Mouse (Mus musculus) splenic B cell, adult 2 months (primary cell): Measurements from ENCODE around the gene Col23a1.

Experiments used
- DNase-seq: peaks from one replicate; pipeline ENCODE4 v3.0.0-alpha.2; 2011; ENCODE audit warnings: low read depth, low spot score
- H3K27me3 ChIP-seq: 2 replicates; pipeline ENCODE4 v1.6.1; 2012; ENCODE audit warnings: mild to moderate bottlenecking, low read length, moderate library complexity, mixed read lengths; ENCODE audit not compliant: control insufficient read depth, poor library complexity, insufficient read depth, severe bottlenecking
- H3K36me3 ChIP-seq: 2 replicates; pipeline ENCODE4 v1.6.1; 2012; ENCODE audit warnings: mild to moderate bottlenecking, low read length, moderate library complexity, mixed read lengths; ENCODE audit not compliant: control insufficient read depth, poor library complexity, insufficient read depth, severe bottlenecking

Gene Col23a1

DNA sequence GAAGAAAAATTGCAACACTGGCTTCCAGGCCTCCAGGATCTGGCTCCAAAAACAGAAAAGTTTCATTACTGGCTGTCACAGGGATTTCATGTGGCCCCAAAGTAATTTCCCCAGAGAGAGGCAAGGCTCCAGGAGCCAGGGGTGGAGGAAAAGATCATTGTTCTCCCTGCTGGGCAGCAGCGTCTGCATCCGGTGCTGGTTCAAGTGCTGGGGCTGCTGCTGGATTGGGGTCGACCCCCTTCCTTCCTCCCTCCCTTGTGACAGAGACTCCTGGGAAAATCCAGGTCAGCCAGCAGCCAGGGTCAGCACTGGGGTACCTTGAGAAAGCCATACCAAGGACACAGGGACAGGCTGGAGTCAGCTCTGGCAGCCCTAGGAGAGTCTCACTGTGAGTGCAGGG, 129.1 kb downstream of the Col23a1 start:
- no peaks in the 10 kb centered on the region for H3K36me3 ChIP-seq
- no peak for DNase-seq
- H3K27me3 ChIP-seq: no peaks in the 10 kb centered on the region

DNA sequence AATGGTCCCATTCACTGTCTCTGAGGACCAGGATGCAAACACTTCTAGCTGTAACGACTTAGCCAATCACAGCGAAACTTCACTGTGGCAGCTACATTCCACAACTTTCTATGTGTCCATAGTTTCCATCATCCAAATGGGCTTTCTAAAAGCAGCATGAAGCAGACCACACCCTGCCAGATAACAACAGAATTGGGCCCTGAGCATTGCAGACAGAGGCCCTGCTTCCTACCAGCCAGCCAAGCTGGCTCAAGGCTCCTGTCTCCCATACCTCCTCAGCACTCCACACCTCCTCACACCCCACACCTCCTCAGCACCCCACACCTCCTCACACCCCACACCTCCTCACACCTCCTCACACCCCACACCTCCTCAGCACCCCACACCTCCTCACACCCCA, 132.2 kb downstream of the Col23a1 start:
- no peak for DNase-seq
- Histone ChIP-seq H3K27me3 (no peaks in the 10 kb centered on the region), H3K36me3 (no peaks in the 10 kb centered on the region)

DNA sequence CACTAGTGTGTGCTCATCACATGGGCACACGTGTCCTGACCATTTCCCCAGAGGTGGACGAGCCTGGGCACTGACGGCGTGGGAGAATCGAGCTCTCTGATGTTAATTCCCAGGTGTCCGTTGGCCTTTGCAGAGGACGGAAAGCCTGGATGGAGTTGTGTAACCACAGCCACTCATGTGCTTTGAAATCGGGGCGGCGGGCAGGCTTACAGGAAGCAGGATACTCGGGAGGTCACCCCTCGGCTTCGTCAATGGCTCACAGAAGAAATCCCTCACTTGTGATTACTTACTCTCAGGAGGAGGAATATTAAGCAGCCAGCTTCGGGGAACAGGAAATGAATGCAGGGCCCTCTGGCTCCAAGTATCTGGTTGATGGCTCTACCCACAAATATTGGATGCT, 133.0 kb downstream of the Col23a1 start:
- no peaks in the 10 kb centered on the region for H3K36me3 ChIP-seq
- no peak for DNase-seq
- H3K27me3 ChIP-seq: no peaks in the 10 kb centered on the region

DNA sequence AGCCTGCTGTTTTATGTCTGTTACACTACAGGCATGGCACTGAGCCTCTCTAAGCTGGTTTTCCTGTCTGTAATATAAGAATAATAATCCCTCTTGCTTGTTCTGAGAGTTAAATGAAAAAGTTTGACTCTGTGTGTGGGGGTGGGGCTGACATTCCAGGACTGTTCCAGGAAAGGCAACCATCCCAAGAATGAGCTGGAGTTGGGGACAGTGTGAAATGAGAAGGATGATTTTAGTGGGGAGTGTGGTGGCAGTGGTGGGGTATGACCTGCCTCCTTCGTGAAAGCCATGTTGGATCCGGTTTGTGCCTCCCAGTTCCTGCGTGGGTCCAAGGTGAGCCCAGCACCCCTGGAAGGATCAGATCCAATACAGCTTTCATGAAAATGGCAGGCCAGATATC, 136.4 kb downstream of the Col23a1 start:
- H3K36me3 ChIP-seq: no peaks in the 10 kb centered on the region
- no peak for DNase-seq
- no peaks in the 10 kb centered on the region for H3K27me3 ChIP-seq

DNA sequence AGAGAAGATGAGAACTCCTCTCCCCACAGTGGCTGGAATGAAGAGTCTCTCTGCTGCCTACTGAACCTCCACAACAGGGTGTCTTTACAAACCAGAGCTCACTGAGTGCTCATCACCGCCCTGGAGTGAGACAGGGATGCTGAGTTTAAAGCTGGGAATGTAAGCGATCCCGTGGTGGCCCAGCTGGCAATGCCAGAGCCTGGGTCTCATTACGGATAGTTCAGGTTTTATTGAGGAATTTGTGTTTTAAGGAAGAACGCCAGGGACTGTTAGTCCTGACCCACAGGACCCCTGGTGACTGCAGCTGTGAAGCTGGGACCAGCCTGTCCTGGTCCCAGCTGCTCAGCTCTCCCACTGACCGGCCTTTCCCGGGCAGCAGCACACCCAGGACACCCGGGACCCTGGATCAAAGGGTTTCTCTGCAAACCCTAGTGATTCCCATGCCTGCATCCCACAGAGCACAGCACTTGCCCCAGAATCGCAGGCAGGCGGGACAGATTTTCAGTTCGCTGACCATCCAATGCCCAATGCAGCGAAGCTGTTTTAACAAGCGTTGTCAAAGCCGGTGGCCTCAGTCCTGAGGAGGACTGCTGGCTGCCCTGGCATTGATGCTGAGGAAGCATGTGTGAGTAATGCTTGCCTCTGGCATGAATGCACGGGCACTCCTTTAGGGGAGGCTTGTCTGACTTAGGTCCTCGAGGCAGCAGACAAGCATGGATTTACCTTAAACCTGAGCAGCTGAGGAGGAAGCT, 139.9 kb downstream of the Col23a1 start:
- Histone ChIP-seq H3K27me3 (no peaks in the 10 kb centered on the region), H3K36me3 (no peaks in the 10 kb centered on the region)
- no peak for DNase-seq

DNA sequence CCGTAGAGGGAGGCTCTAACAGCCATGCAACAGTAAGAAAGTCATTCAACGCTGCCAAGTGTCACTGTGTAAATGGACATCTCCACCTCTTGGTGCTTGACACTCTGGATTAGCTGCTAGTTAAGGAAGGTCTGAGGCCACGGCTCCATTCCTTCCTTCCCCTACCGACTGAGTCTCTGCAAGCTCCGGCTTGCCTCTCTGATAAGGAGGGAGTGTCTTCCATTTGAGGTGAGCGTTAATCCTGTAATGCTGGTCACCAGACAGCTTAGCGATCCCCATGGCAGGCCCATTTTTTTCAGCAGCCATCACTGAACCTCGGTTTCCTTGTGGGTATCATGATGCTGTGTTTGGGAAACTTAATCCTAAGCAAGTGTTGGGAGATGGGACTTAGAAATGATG, 140.5 kb downstream of the Col23a1 start:
- Histone ChIP-seq H3K36me3 (no peaks in the 10 kb centered on the region), H3K27me3 (no peaks in the 10 kb centered on the region)
- DNase-seq: no peak

DNA sequence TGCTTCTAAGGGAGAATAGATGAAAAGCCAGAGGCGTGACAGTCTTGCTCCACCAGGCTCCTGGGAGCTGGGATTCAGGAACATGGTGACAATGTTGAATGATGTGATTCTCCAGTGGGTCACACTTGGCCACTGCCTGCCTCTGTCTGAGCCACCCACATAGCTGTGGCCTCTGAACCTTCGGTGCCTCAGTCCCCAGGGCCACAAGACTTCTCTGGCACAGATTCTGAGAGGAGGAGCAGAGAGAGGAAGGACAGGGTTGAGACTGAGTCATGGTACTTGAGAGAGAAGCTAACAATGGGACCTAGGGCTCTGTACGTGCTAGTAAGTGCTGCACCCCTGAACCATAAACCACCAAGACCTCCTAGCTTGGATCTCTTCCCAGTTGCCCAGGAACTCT, 141.6 kb downstream of the Col23a1 start:
- no peak for DNase-seq
- no peaks in the 10 kb centered on the region for H3K27me3 ChIP-seq
- no peaks in the 10 kb centered on the region for H3K36me3 ChIP-seq

DNA sequence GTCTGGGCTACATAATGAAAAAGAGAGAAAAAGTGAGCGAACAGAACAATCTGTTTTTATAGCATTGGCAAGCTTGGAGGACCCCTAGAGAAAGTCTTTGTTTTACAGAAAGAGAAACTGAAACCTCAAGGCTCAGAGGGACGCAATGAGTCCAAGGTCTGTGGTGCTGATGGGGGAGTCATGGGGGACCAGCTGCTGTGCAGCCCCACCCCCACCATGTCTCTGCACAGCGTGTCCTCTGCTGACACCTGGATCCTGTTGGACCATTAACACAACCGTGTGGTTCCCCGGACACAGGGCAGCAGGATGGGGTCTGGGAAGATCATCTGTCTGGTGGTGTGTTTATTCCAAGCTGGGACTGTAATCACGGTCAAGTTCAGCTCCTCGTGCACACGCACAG, 142.2 kb downstream of the Col23a1 start:
- no peaks in the 10 kb centered on the region for H3K36me3 ChIP-seq

DNA sequence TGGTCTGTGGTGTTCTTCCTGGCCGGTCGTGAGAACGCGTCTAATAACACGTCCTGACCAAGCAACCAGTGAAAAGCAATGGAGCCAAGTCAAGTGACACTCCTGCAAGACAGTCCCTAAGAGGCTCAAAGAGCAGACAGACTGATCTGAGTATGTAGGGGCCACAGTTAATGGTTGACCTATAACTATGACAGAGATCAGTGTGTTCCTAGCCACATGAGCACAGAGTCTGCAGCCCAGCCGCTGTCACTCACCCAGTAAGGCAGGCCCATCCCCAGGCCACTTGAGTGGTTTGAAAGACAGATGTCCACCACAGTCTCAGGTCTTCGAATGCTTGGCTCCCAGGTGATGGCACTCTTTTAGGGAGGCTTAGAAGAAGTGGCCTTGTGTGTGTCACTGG, 152.3 kb downstream of the Col23a1 start:
- Histone ChIP-seq H3K36me3 (no peaks in the 10 kb centered on the region), H3K27me3 (no peaks in the 10 kb centered on the region)
- DNase-seq: no peak

More for the DNA sequence above, 142.2 kb downstream of the Col23a1 start:
- H3K27me3 ChIP-seq: no peaks in the 10 kb centered on the region
- no peak for DNase-seq

DNA sequence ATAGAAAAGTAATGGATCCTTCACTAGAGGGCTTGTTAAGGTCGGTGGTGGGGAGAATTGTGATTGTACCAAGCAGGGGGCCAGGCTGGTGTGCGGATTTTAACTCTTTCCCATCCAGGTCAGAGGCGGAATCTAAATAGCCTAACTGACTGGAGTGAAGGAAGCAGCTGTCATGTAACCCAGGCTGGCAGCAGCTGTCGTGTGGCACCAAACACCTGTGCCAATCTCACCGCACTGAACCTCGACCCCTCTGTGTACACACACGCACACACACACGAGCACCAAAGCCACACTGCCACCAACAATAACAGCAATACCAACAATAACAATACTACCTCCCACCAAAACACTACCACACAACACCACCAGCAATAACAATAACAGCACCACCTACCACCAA, 152.9 kb downstream of the Col23a1 start:
- no peak for DNase-seq
- Histone ChIP-seq H3K27me3 (no peaks in the 10 kb centered on the region), H3K36me3 (no peaks in the 10 kb centered on the region)

DNA sequence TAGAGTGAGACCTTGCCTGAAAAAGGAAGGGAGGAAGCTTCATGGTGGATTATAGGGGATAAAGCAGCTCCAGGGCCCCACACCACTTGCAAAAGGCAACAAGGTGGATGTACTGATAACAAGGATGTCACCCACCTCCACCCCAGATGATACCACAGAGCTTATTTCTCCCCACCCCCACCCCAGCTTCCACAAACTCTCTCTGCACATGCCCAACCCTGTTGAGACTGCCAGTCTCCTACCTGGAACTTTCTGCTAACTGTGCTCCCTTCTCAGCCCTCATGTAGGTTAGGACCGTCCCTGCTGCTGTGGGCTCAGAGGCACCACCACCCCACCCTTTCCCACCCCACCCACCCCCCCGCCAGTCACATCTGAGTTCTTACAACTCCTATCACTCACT, 154.1 kb downstream of the Col23a1 start:
- no peaks in the 10 kb centered on the region for H3K27me3 ChIP-seq
- no peak for DNase-seq
- no peaks in the 10 kb centered on the region for H3K36me3 ChIP-seq

DNA sequence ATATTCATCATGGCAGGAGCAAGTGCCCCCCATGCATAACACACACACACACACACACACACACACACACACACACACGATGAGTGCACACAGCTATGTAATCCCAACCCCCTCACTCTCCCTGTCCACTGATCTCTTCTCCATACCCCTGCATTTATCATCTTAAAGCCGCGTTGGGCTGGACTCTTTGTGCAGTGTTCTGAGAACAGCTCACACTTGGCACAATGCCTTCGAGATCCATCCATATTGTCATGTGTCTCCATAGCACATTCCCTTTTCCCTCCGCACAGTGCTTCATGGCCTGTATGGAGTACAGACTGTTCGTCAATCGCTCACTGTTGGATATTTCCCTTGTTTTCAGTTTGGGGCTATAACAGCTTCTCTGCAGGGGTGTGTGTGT, 154.9 kb downstream of the Col23a1 start:
- no peaks in the 10 kb centered on the region for H3K27me3 ChIP-seq
- H3K36me3 ChIP-seq: no peaks in the 10 kb centered on the region
- no peak for DNase-seq

DNA sequence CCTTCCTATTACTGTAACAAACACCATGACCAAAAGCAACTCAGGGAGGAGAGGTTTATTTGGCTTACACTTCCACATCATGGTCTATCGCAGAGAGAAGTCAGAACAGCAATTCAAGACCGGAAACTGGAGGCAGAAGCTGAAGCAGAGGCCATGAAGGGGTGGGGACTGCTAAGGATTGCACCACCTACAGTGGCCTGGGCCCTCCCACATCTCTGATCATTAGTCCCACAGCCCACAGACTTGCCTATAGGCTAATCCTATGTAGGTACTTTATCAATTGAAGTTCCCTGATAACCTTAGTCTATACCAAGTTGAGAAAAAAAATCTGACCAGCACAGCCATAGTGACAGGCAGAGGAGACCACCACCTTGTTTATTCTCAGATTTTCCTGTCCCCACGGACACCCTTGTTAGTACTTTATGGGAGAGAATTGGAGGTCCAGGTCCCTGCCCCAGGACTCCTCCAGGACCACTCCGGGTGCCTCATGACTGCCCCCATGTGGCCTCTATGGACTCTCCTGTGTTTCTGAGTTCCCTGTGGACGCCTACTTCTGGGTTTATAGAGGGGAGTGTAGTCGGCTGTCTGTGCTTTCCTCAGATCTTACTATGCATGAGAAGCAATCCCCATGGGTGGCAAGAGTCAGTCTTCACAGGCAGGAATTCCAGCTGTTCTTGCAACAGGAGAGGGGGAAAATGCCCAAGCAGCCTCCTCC, 157.1 kb downstream of the Col23a1 start:
- DNase-seq: peak; percentile 11
- Histone ChIP-seq H3K27me3 (no peaks in the 10 kb centered on the region), H3K36me3 (no peaks in the 10 kb centered on the region)

DNA sequence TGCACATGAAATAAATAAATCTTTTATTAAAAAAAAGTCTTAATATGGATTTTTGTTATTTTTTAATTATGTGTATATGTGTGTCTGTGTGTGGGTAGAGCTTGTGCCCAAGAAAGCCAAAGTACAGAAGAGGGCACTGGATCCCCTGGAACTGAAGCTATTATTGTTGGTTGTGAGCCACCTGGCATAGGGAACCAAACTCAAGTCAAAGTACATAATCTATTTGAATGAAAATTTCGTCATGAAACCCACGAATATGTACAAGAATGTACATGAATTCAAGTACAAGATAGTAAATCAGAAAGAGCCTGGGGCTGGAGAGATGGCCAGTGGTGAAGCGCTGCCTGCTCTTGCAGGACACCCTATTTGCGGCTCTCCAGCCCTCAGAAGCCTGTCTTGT, 158.5 kb downstream of the Col23a1 start:
- Histone ChIP-seq H3K36me3 (no peaks in the 10 kb centered on the region), H3K27me3 (no peaks in the 10 kb centered on the region)
- no peak for DNase-seq

DNA sequence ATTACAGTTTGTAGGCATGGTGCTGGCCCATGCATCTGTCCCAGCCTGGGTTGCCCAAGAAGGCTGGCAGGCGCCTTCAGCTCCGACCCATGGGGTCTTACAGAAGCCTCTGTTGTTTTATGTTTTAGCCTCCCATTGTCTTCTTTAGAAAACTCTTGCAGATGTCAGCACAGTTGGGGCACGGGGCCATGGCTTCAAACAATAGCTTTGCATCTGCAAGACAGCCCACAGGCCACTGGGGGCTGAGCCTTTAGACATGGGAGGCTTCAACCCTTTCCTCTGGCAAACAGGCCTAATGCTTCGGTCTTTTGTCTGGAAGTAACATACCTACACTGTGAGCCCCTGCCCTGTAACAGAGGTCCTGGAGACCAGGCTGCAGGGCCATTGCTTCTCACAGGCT, 159.0 kb downstream of the Col23a1 start:
- Histone ChIP-seq H3K36me3 (no peaks in the 10 kb centered on the region), H3K27me3 (no peaks in the 10 kb centered on the region)
- DNase-seq: no peak

DNA sequence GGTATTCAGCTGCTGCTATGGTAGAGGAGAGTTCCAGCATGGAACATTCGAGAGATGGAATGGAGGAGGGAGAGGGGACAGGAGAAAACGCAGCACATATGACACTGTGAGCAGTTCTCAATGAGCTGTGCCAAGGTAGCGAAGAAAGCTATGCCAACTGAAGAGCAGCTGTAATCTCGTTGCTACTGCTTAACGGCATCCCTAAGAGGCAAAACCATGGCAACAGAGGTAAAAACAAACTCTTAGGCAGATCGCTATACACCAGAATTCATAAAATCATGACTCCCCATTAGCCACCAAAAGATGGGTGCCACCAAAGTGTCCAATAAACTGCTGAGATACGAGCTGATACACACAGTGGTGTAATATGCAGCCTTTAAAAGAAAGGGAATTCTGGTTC, 160.2 kb downstream of the Col23a1 start:
- DNase-seq: no peak
- no peaks in the 10 kb centered on the region for H3K27me3 ChIP-seq
- H3K36me3 ChIP-seq: no peaks in the 10 kb centered on the region
